Mouse (Mus musculus): ENCODE measurements around the gene Rai14. TPM values are rescaled to one million over a fixed set of nuclear protein-coding genes. Genes with fewer than 3 reads are reported as not detected.

Rai14 gene
- polyA plus RNA-seq, 1 experiment: not detected

- Histone ChIP-seq H3K27ac (ENCODE audit: insufficient read depth, low read depth, low read length) (no peak overlapping the region), H3K4me1 (ENCODE audit: control insufficient read depth, insufficient read depth, low read length) (no peaks in the 10 kb centered on the region), H3K4me3 (ENCODE audit: insufficient read depth, low read depth, low read length) (no peak overlapping the region)
- TF ChIP-seq CTCF (IDR thresholded peaks at IDR 0.05; ENCODE audit: insufficient read depth, low read depth, low read length) (no peak), POLR2A (IDR thresholded peaks at IDR 0.05; ENCODE audit: insufficient read depth, low read depth, low read length) (no peak)
- whole genome bisulfite sequencing: 76% methylated on average over 4 of the region's 4 CpGs
These were observed 42.6 kb downstream of the Rai14 start for GRCm38 (mm10) chr15:10671868-10672267.

- WGBS: 93% methylated on average over 7 of the region's 7 CpGs
- Histone ChIP-seq H3K4me1 (ENCODE audit: control insufficient read depth, insufficient read depth, low read length) (no peaks in the 10 kb centered on the region), H3K27ac (ENCODE audit: insufficient read depth, low read depth, low read length) (no peak overlapping the region), H3K4me3 (ENCODE audit: insufficient read depth, low read depth, low read length) (no peak overlapping the region)
- no peak for TF ChIP-seq CTCF (IDR thresholded peaks at IDR 0.05; ENCODE audit: insufficient read depth, low read depth, low read length)
- TF ChIP-seq POLR2A (IDR thresholded peaks at IDR 0.05; ENCODE audit: insufficient read depth, low read depth, low read length): no peak
These were observed 44.3 kb downstream of the Rai14 start for GRCm38 (mm10) chr15:10670107-10670506.

- no peaks in the 10 kb centered on the region for H3K4me1 ChIP-seq (ENCODE audit: control insufficient read depth, insufficient read depth, low read length)
- no peak for TF ChIP-seq CTCF (IDR thresholded peaks at IDR 0.05; ENCODE audit: insufficient read depth, low read depth, low read length)
- no peak for TF ChIP-seq POLR2A (IDR thresholded peaks at IDR 0.05; ENCODE audit: insufficient read depth, low read depth, low read length)
- no peak overlapping the region for H3K4me3 ChIP-seq (ENCODE audit: insufficient read depth, low read depth, low read length)
- no peak overlapping the region for H3K27ac ChIP-seq (ENCODE audit: insufficient read depth, low read depth, low read length)
- WGBS: 83% methylated on average over 10 of the region's 10 CpGs
These were observed 46.1 kb downstream of the Rai14 start for GRCm38 (mm10) chr15:10668120-10668900.

- Histone ChIP-seq H3K4me1 (ENCODE audit: control insufficient read depth, insufficient read depth, low read length) (0 out of 2 replicates have a peak, but pooled peaks cover 3% of the 10 kb centered on the region), H3K27ac (ENCODE audit: insufficient read depth, low read depth, low read length) (no peak overlapping the region), H3K4me3 (ENCODE audit: insufficient read depth, low read depth, low read length) (no peak overlapping the region)
- WGBS: 87% methylated on average over 8 of the region's 8 CpGs
- no peak for TF ChIP-seq CTCF (IDR thresholded peaks at IDR 0.05; ENCODE audit: insufficient read depth, low read depth, low read length)
- TF ChIP-seq POLR2A (IDR thresholded peaks at IDR 0.05; ENCODE audit: insufficient read depth, low read depth, low read length): no peak
These were observed 48.6 kb downstream of the Rai14 start for GRCm38 (mm10) chr15:10665816-10666215.

DNA sequence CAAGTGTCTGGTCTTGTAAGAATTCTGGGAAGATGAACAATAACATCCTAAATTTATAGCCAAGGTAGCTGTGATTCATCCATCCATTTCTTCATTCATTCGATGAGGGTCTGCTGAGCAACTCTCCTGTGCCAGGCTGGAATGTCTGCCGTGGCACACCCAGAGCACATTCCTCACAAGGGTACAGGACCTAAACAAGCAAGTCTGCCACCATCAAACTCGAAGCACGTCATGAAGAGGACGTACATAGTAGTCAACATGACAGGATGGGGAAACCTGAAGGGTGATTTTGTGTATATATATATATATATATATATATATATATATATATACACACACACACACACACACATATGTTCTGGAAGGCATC is 49.9 kb downstream of the Rai14 start:
- no peak overlapping the region for H3K4me3 ChIP-seq (ENCODE audit: insufficient read depth, low read depth, low read length)
- WGBS: 65% methylated on average over 5 of the region's 5 CpGs
- H3K27ac ChIP-seq (ENCODE audit: insufficient read depth, low read depth, low read length): no peak overlapping the region
- no peak for TF ChIP-seq CTCF (IDR thresholded peaks at IDR 0.05; ENCODE audit: insufficient read depth, low read depth, low read length)
- no peak for TF ChIP-seq POLR2A (IDR thresholded peaks at IDR 0.05; ENCODE audit: insufficient read depth, low read depth, low read length)
- H3K4me1 ChIP-seq (ENCODE audit: control insufficient read depth, insufficient read depth, low read length): 0 out of 2 replicates have a peak, but pooled peaks cover 3% of the 10 kb centered on the region

GRCm38 (mm10) chr15:10663793-10664528 is 50.5 kb downstream of the Rai14 start:
- H3K27ac ChIP-seq (ENCODE audit: insufficient read depth, low read depth, low read length): no peak overlapping the region
- WGBS: 83% methylated on average over 5 of the region's 5 CpGs
- TF ChIP-seq CTCF (IDR thresholded peaks at IDR 0.05; ENCODE audit: insufficient read depth, low read depth, low read length) (no peak), POLR2A (IDR thresholded peaks at IDR 0.05; ENCODE audit: insufficient read depth, low read depth, low read length) (no peak)
- H3K4me1 ChIP-seq (ENCODE audit: control insufficient read depth, insufficient read depth, low read length): 0 out of 2 replicates have a peak, but pooled peaks cover 3% of the 10 kb centered on the region
- no peak overlapping the region for H3K4me3 ChIP-seq (ENCODE audit: insufficient read depth, low read depth, low read length)

GRCm38 (mm10) chr15:10661961-10662606 is 52.3 kb downstream of the Rai14 start:
- Histone ChIP-seq H3K27ac (ENCODE audit: insufficient read depth, low read depth, low read length) (no peak overlapping the region), H3K4me3 (ENCODE audit: insufficient read depth, low read depth, low read length) (no peak overlapping the region), H3K4me1 (ENCODE audit: control insufficient read depth, insufficient read depth, low read length) (0 out of 2 replicates have a peak, but pooled peaks cover 3% of the 10 kb centered on the region)
- TF ChIP-seq POLR2A (IDR thresholded peaks at IDR 0.05; ENCODE audit: insufficient read depth, low read depth, low read length) (no peak), CTCF (IDR thresholded peaks at IDR 0.05; ENCODE audit: insufficient read depth, low read depth, low read length) (no peak)
- WGBS: 49% methylated on average over 3 of the region's 3 CpGs

DNA sequence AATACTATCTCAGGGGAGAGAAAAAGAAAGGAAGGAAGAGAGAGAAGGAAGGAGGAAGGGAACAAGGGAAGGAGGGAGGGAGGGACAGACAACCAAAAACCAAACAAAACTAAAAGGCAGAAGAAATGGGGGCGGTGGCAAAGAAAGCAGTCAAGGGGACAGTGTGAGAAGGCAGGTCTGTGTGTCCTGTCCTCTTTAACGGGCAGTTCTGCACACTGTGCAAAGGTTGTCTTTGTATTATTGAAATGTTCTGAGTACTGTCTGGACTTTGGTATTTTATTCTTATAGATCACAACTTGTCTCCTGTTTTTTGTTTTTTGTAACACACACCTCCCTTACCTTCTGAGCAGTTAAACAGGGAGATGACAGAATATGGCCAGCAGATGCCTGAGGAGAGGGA is 55.6 kb downstream of the Rai14 start:
- 0 out of 2 replicates have a peak, but pooled peaks cover 3% of the 10 kb centered on the region for H3K4me1 ChIP-seq (ENCODE audit: control insufficient read depth, insufficient read depth, low read length)
- TF ChIP-seq POLR2A (IDR thresholded peaks at IDR 0.05; ENCODE audit: insufficient read depth, low read depth, low read length) (no peak), CTCF (IDR thresholded peaks at IDR 0.05; ENCODE audit: insufficient read depth, low read depth, low read length) (no peak)
- no peak overlapping the region for H3K27ac ChIP-seq (ENCODE audit: insufficient read depth, low read depth, low read length)
- WGBS: 85% methylated on average over 2 of the region's 2 CpGs
- H3K4me3 ChIP-seq (ENCODE audit: insufficient read depth, low read depth, low read length): no peak overlapping the region

All from olfactory bulb, adult 2 months (tissue).